Mouse (Mus musculus) small intestine, adult 2 months (tissue): Measurements from ENCODE around the gene Calml4. TPM values are rescaled to one million over a fixed set of nuclear protein-coding genes. Genes with fewer than 3 reads are reported as not detected.

Experiments used
- H3K27ac ChIP-seq: fragments of 200-500 bp; 2 replicates; pipeline ENCODE4 v1.5.1; 2012; ENCODE audit warnings: low read depth, low read length, control low read depth, inconsistent platforms; ENCODE audit not compliant: insufficient read depth
- H3K27me3 ChIP-seq: fragments of 200-500 bp; 2 replicates; pipeline ENCODE4 v1.6.1; 2012; ENCODE audit warnings: mild to moderate bottlenecking, moderate library complexity, low read length, inconsistent platforms; ENCODE audit not compliant: control insufficient read depth, insufficient read depth
- H3K36me3 ChIP-seq: fragments of 200-500 bp; 2 replicates; pipeline ENCODE4 v1.6.1; 2012; ENCODE audit warnings: mild to moderate bottlenecking, low read length, control low read depth, inconsistent platforms; ENCODE audit not compliant: control insufficient read depth, insufficient read depth
- H3K4me1 ChIP-seq: fragments of 200-500 bp; 2 replicates; pipeline ENCODE4 v1.6.1; 2012; ENCODE audit warnings: low read length, inconsistent platforms, mixed read lengths; ENCODE audit not compliant: control insufficient read depth, insufficient read depth, insufficient read length
- H3K4me3 ChIP-seq: fragments of 200-500 bp; 2 replicates; pipeline ENCODE4 v1.5.1; 2012; ENCODE audit warnings: low read depth, mild to moderate bottlenecking, control low read depth, inconsistent platforms, low read length, moderate library complexity
- CTCF ChIP-seq: fragments of 200-500 bp; IDR thresholded peaks from 2 replicates; pipeline ENCODE4 v1.5.1; 2012; ENCODE audit warnings: low read depth, mild to moderate bottlenecking, control low read depth, inconsistent platforms, low read length, moderate library complexity, mixed read lengths; ENCODE audit not compliant: insufficient replicate concordance, insufficient read length; ENCODE audit errors: extremely low read depth
- POLR2A ChIP-seq: fragments of 200-500 bp; IDR thresholded peaks from 2 replicates; pipeline ENCODE4 v1.6.1; 2012; ENCODE audit warnings: low read depth, mild to moderate bottlenecking, control low read depth, inconsistent platforms, low read length, moderate library complexity
- WGBS: fragments of 180-500 bp; shearing (Covaris S2); methylation state at CpG from one replicate; pipeline ENCODE4 v1.1.7; 2018; 5-methylcytosine and 5-hydroxymethylcytosine counted together
- polyA plus RNA-seq: library from polyadenylated mRNA; depleted of rRNA; stranded (reverse); fragments of >200 nt; gene quantifications from 2 replicates; pipeline ENCODE4 v1.2.3, GENCODE M21; 2012; rRNA removed

Calml4 gene
- polyA plus RNA-seq, 1 experiment, result 101 TPM

- Histone ChIP-seq H3K4me1 (no peaks in the 10 kb centered on the region), H3K27ac (no peak overlapping the region), H3K4me3 (no peak overlapping the region), H3K36me3 (peaks cover 23% of the 10 kb centered on the region), H3K27me3 (no peaks in the 10 kb centered on the region)
- WGBS, result 96% methylated on average over 2 of the region's 2 CpGs
- TF ChIP-seq POLR2A (no peak), CTCF (no peak)
These were observed 43.9 kb downstream of the Calml4 start for GRCm38 (mm10) chr9:62901736-62902135.

GRCm38 (mm10) chr9:62903841-62904240 lies 46.0 kb downstream of the Calml4 start:
- Histone ChIP-seq H3K4me1 (no peaks in the 10 kb centered on the region), H3K4me3 (no peak overlapping the region), H3K27ac (no peak overlapping the region), H3K27me3 (no peaks in the 10 kb centered on the region), H3K36me3 (peaks cover 21% of the 10 kb centered on the region)
- TF ChIP-seq CTCF (no peak), POLR2A (no peak)
- WGBS, result 90% methylated on average over 2 of the region's 2 CpGs

GRCm38 (mm10) chr9:62905039-62905438 lies 47.2 kb downstream of the Calml4 start:
- TF ChIP-seq CTCF (no peak), POLR2A (no peak)
- H3K36me3 ChIP-seq, result peaks cover 24% of the 10 kb centered on the region
- H3K27ac ChIP-seq, result no peak overlapping the region
- no peaks in the 10 kb centered on the region for H3K27me3 ChIP-seq
- no peaks in the 10 kb centered on the region for H3K4me1 ChIP-seq
- H3K4me3 ChIP-seq, result no peak overlapping the region
- WGBS, result 97% methylated on average over 8 of the region's 8 CpGs

GRCm38 (mm10) chr9:62913390-62914069 lies 55.6 kb downstream of the Calml4 start:
- Histone ChIP-seq H3K4me3 (no peak overlapping the region), H3K27me3 (no peaks in the 10 kb centered on the region), H3K27ac (no peak overlapping the region), H3K4me1 (peaks cover 2% of the 10 kb centered on the region; the same call in 1 of the 2 replicates), H3K36me3 (peaks cover 33% of the 10 kb centered on the region)
- WGBS, result 81% methylated on average over 5 of the region's 5 CpGs
- TF ChIP-seq POLR2A, result no peak
- no peak for TF ChIP-seq CTCF

- H3K4me1 ChIP-seq, result peaks cover 2% of the 10 kb centered on the region; the same call in 1 of the 2 replicates
- no peak overlapping the region for H3K27ac ChIP-seq
- no peaks in the 10 kb centered on the region for H3K27me3 ChIP-seq
- no peak overlapping the region for H3K4me3 ChIP-seq
- WGBS, result 93% methylated on average over 1 of the region's 1 CpGs
- TF ChIP-seq POLR2A (no peak), CTCF (no peak)
- peaks cover 29% of the 10 kb centered on the region for H3K36me3 ChIP-seq
These were observed 59.2 kb downstream of the Calml4 start for GRCm38 (mm10) chr9:62917059-62917458.

- no peak overlapping the region; the same call in 1 of the 2 replicates for H3K27ac ChIP-seq
- TF ChIP-seq POLR2A (no peak), CTCF (no peak)
- no peaks in the 10 kb centered on the region for H3K27me3 ChIP-seq
- 74% methylated on average over 2 of the region's 2 CpGs for WGBS
- peaks cover 31% of the 10 kb centered on the region for H3K36me3 ChIP-seq
- no peak overlapping the region for H3K4me3 ChIP-seq
- no peaks in the 10 kb centered on the region for H3K4me1 ChIP-seq
These were observed 63.0 kb downstream of the Calml4 start for GRCm38 (mm10) chr9:62920877-62921276.

- no peak for TF ChIP-seq POLR2A
- TF ChIP-seq CTCF, result no peak
- Histone ChIP-seq H3K27me3 (no peaks in the 10 kb centered on the region), H3K4me1 (no peaks in the 10 kb centered on the region), H3K36me3 (peaks cover 16% of the 10 kb centered on the region), H3K4me3 (no peak overlapping the region), H3K27ac (no peak overlapping the region)
- WGBS, result 70% methylated on average over 2 of the region's 2 CpGs
These were observed 67.2 kb downstream of the Calml4 start for GRCm38 (mm10) chr9:62924886-62925610.

Other genes starting within 250 kb of the Calml4 start
- 1.5 and 3.8 TPM in 2 replicates for gene Itga11, start 180.3 kb upstream of the Calml4 start, polyA plus RNA-seq
- 3.0 and 4.7 TPM in 2 replicates for gene Fem1b, start 46.1 kb upstream of the Calml4 start, polyA plus RNA-seq
- gene Cln6, start 19.3 kb upstream of the Calml4 start, polyA plus RNA-seq, result 25.0 and 51.2 TPM in 2 replicates
- gene Pias1, start 129.8 kb downstream of the Calml4 start, polyA plus RNA-seq, result 3.9 and 9.9 TPM in 2 replicates